In genomic region chr13:76969386-76969785, GRCm38 (mm10) we compare ENCODE assay signal across 10 mouse cellular contexts.
DNase-seq lines count a peak whose midpoint lies in the region; ATAC-seq and TF ChIP-seq lines count a peak whose summit lies in the region.
"Had no signal": no experiment of that assay in that cellular context is flagged by ENCODE, and none has a peak within 500 bp of the region (broad histone marks: within the 10 kb centered on the region; RNA-seq: fewer than 3 reads in every experiment).

No protein-coding gene starts in this region.

- 0% methylated on average over 2 of the region's 2 CpGs for WGBS in kidney, adult 2 months
- 1% methylated on average over 2 of the region's 2 CpGs for WGBS in kidney, embryonic 16.5 days
- 5% methylated on average over 2 of the region's 2 CpGs for WGBS in hindbrain, embryonic 15.5 days
- 1% methylated on average over 2 of the region's 2 CpGs for WGBS in limb, embryonic 14.5 days

- no peak for ATAC-seq in kidney, embryonic 16.5 days (ENCODE audit: low FRiP score, low TSS enrichment)
- peak; percentile 98 for ATAC-seq in common myeloid progenitor, adult 5-6 weeks (replicated peaks; ENCODE audit: low read depth, poor library complexity, severe bottlenecking)
- 0 out of 2 replicates have a peak, but pooled peaks have one; percentile 63 for ATAC-seq in hindbrain, embryonic 15.5 days (ENCODE audit: low FRiP score, low read depth)
- no peak for ATAC-seq in limb, embryonic 14.5 days (ENCODE audit: low FRiP score, low read depth)

- H3K27me3 ChIP-seq in kidney, adult 2 months (replicated peaks; ENCODE audit: control insufficient read depth, insufficient read depth, low read length) = no peaks in the 10 kb centered on the region
- no peaks in the 10 kb centered on the region for H3K27me3 ChIP-seq in kidney, embryonic 16.5 days (ENCODE audit: insufficient read depth, low read length)
- H3K27me3 ChIP-seq in hindbrain, embryonic 15.5 days = no peaks in the 10 kb centered on the region
- H3K27me3 ChIP-seq in limb, embryonic 14.5 days (ENCODE audit: control insufficient read depth, insufficient read depth, low read length) = no peaks in the 10 kb centered on the region
- H3K27me3 ChIP-seq: embryonic facial prominence, embryonic 15.5 days; liver, embryonic 15.5 days had no signal

- H3K27ac ChIP-seq in kidney, adult 2 months (ENCODE audit: insufficient read depth, low read depth, low read length) = no peak overlapping the region
- no peak overlapping the region for H3K27ac ChIP-seq in kidney, embryonic 16.5 days (ENCODE audit: low read length)
- no peak overlapping the region for H3K27ac ChIP-seq in hindbrain, embryonic 15.5 days (replicated peaks)
- H3K27ac ChIP-seq in limb, embryonic 14.5 days (replicated peaks; ENCODE audit: low read depth, low read length) = no peak overlapping the region
- H3K27ac ChIP-seq: embryonic facial prominence, embryonic 15.5 days; liver, embryonic 15.5 days had no signal

- no peak overlapping the region for H3K9ac ChIP-seq in kidney, embryonic 16.5 days (replicated peaks; ENCODE audit: low read length)
- no peak overlapping the region for H3K9ac ChIP-seq in hindbrain, embryonic 15.5 days
- H3K9ac ChIP-seq in limb, embryonic 14.5 days (ENCODE audit: low read depth, low read length, severe bottlenecking) = no peak overlapping the region
- H3K9ac ChIP-seq: embryonic facial prominence, embryonic 15.5 days; liver, embryonic 15.5 days had no signal

- TF ChIP-seq POLR2A in kidney, adult 2 months (IDR thresholded peaks at IDR 0.05; ENCODE audit: low read depth, low read length) = no peak
- no peak for TF ChIP-seq POLR2A in limb, embryonic 14.5 days (IDR thresholded peaks at IDR 0.05; ENCODE audit: borderline replicate concordance, extremely low read depth, insufficient read depth, insufficient read length)

- peak; percentile 16 for DNase-seq in kidney, adult 2 months
- DNase-seq in Muller cell, postnatal 12 days (ENCODE audit: inconsistent ontology term) = peak; percentile 36
- DNase-seq in limb, embryonic 14.5 days (ENCODE audit: low spot score) = peak; percentile 69
- peak; percentile 15 for DNase-seq in retina, adult 2 months (ENCODE audit: low read depth, low spot score)
- no peak for DNase-seq in thymus, adult 18-20 months

- H3K4me3 ChIP-seq in kidney, adult 2 months (ENCODE audit: insufficient read depth, low read depth, low read length) = no peak overlapping the region
- H3K4me3 ChIP-seq in kidney, embryonic 16.5 days (ENCODE audit: low read length) = no peak overlapping the region
- no peak overlapping the region for H3K4me3 ChIP-seq in hindbrain, embryonic 15.5 days
- H3K4me3 ChIP-seq in limb, embryonic 14.5 days (replicated peaks; ENCODE audit: low read length) = no peak overlapping the region
- H3K4me3 ChIP-seq: embryonic facial prominence, embryonic 15.5 days; liver, embryonic 15.5 days had no signal

- H3K4me1 ChIP-seq in kidney, adult 2 months (ENCODE audit: control insufficient read depth, insufficient read depth, low read length) = no peaks in the 10 kb centered on the region
- no peaks in the 10 kb centered on the region for H3K4me1 ChIP-seq in kidney, embryonic 16.5 days (ENCODE audit: insufficient read depth, low read length)
- H3K4me1 ChIP-seq in hindbrain, embryonic 15.5 days (replicated peaks) = no peaks in the 10 kb centered on the region
- H3K4me1 ChIP-seq in limb, embryonic 14.5 days (ENCODE audit: control insufficient read depth, insufficient read depth, low read length) = no peaks in the 10 kb centered on the region
- H3K4me1 ChIP-seq: liver, embryonic 15.5 days had no signal

- no peaks in the 10 kb centered on the region for H3K9me3 ChIP-seq in kidney, embryonic 16.5 days (ENCODE audit: low read length)
- H3K9me3 ChIP-seq in hindbrain, embryonic 15.5 days = no peaks in the 10 kb centered on the region
- H3K9me3 ChIP-seq in limb, embryonic 14.5 days (ENCODE audit: control insufficient read depth, low read length) = no peaks in the 10 kb centered on the region
- H3K9me3 ChIP-seq: embryonic facial prominence, embryonic 15.5 days; liver, embryonic 15.5 days had no signal

- no peak overlapping the region for H3K4me2 ChIP-seq in kidney, embryonic 16.5 days (replicated peaks; ENCODE audit: low read depth, low read length)
- H3K4me2 ChIP-seq in hindbrain, embryonic 15.5 days = no peak overlapping the region
- H3K4me2 ChIP-seq in limb, embryonic 14.5 days (replicated peaks; ENCODE audit: low read depth, low read length, severe bottlenecking) = no peak overlapping the region
- H3K4me2 ChIP-seq: embryonic facial prominence, embryonic 15.5 days; liver, embryonic 15.5 days had no signal

- peak; percentile 47 for TF ChIP-seq CTCF in kidney, adult 2 months (conservative IDR thresholded peaks at IDR 0.05; ENCODE audit: insufficient read depth, insufficient read length, low read depth, low read length)

- H3K36me3 ChIP-seq in kidney, adult 2 months (ENCODE audit: control insufficient read depth, insufficient read depth, low read length) = no peaks in the 10 kb centered on the region
- no peaks in the 10 kb centered on the region for H3K36me3 ChIP-seq in kidney, embryonic 16.5 days (ENCODE audit: insufficient read depth, low read length)
- H3K36me3 ChIP-seq in hindbrain, embryonic 15.5 days = no peaks in the 10 kb centered on the region
- H3K36me3 ChIP-seq in limb, embryonic 14.5 days (ENCODE audit: control insufficient read depth, insufficient read depth, low read length) = no peaks in the 10 kb centered on the region
- H3K36me3 ChIP-seq: embryonic facial prominence, embryonic 15.5 days; liver, embryonic 15.5 days had no signal

Comparison
In these comparisons a context has a peak if more than half of its experiments do, and no peak if none do; other contexts are left out.
1. DNase-seq: peak in kidney, adult 2 months (single experiment), Muller cell, postnatal 12 days (single experiment), limb, embryonic 14.5 days (single experiment) and retina, adult 2 months (single experiment); none in thymus, adult 18-20 months (0 of 2).
2. ATAC-seq: peak in common myeloid progenitor, adult 5-6 weeks (single experiment) and hindbrain, embryonic 15.5 days (single experiment); none in kidney, embryonic 16.5 days (single experiment) and limb, embryonic 14.5 days (single experiment).